Mouse (Mus musculus) testis, adult 2 months (tissue): ENCODE results near the gene Ube2l3.

ENCODE experiments used
- CTCF ChIP-seq: fragments of 200-500 bp; IDR thresholded peaks from 2 replicates; pipeline ENCODE4 v1.5.1; 2012; ENCODE audit warnings: low read depth, mild to moderate bottlenecking, inconsistent platforms, low read length, moderate library complexity; ENCODE audit not compliant: control insufficient read depth, insufficient read depth, insufficient replicate concordance
- POLR2A ChIP-seq: fragments of 200-500 bp; IDR thresholded peaks from 2 replicates; pipeline ENCODE4 v1.6.1; 2012; ENCODE audit warnings: low read depth, mild to moderate bottlenecking, inconsistent platforms, low read length, moderate library complexity; ENCODE audit not compliant: control insufficient read depth

DNA sequence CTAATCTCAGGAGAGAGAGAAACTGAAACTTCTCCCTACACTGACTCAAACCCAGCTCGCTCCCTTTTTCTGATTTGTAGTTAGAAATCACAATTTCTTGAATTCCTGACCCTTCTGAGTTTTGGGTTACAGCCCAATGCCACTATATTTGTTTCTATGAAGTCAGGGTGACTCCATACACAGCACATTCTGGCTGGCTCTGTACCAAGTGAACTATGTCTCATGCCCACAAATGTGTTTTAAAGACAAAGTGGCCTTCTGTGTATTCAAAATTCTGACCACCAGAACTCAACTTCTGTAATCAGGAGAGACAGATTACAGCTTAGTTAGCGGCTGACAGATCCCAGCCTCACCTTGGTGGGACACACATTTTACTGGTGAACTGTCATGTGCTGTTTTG lies 48.1 kb downstream of the Ube2l3 start:
- no peak for TF ChIP-seq CTCF
- TF ChIP-seq POLR2A, result no peak
